Mouse (Mus musculus) cerebellum, adult 11 months (tissue): ENCODE results near the gene 1700023F06Rik.

ENCODE experiments used
- DNase-seq: peaks from one replicate; pipeline ENCODE4 v3.0.0; 2022

1700023F06Rik gene

GRCm38 (mm10) chr11:103208458-103208857 lies at the start of gene 1700023F06Rik:
TSS of gene 1700023F06Rik (minus strand) at chr11:103208558.
- DNase-seq: no peak

GRCm38 (mm10) chr11:103257938-103258481 lies 49.7 kb upstream of the 1700023F06Rik start:
- DNase-seq: no peak

- no peak for DNase-seq
Measured at GRCm38 (mm10) chr11:103253605-103254004, 45.2 kb upstream of the 1700023F06Rik start.

GRCm38 (mm10) chr11:103252380-103252779 lies 44.0 kb upstream of the 1700023F06Rik start:
- DNase-seq: no peak

GRCm38 (mm10) chr11:103250324-103250723 lies 42.0 kb upstream of the 1700023F06Rik start:
- DNase-seq: no peak

GRCm38 (mm10) chr11:103249509-103249908 lies 41.2 kb upstream of the 1700023F06Rik start:
- DNase-seq: no peak

- no peak for DNase-seq
Measured at GRCm38 (mm10) chr11:103248837-103249236, 40.5 kb upstream of the 1700023F06Rik start.

GRCm38 (mm10) chr11:103247504-103248177 lies 39.3 kb upstream of the 1700023F06Rik start:
- DNase-seq: peak; percentile 49

- DNase-seq: no peak
Measured at GRCm38 (mm10) chr11:103246731-103247290, 38.5 kb upstream of the 1700023F06Rik start.

- DNase-seq: no peak
Measured at GRCm38 (mm10) chr11:103246081-103246730, 37.8 kb upstream of the 1700023F06Rik start.

GRCm38 (mm10) chr11:103244856-103245255 lies 36.5 kb upstream of the 1700023F06Rik start:
- peak; percentile 46 for DNase-seq

- no peak for DNase-seq
Measured at GRCm38 (mm10) chr11:103240740-103241139, 32.4 kb upstream of the 1700023F06Rik start.

GRCm38 (mm10) chr11:103237757-103238156 lies 29.4 kb upstream of the 1700023F06Rik start:
- no peak for DNase-seq

GRCm38 (mm10) chr11:103236903-103237302 lies 28.5 kb upstream of the 1700023F06Rik start:
- DNase-seq: no peak

GRCm38 (mm10) chr11:103236431-103236830 lies 28.1 kb upstream of the 1700023F06Rik start:
- no peak for DNase-seq

GRCm38 (mm10) chr11:103235702-103236101 lies 27.3 kb upstream of the 1700023F06Rik start:
- no peak for DNase-seq

- no peak for DNase-seq
Measured at GRCm38 (mm10) chr11:103234447-103234846, 26.1 kb upstream of the 1700023F06Rik start.

GRCm38 (mm10) chr11:103232966-103233365 lies 24.6 kb upstream of the 1700023F06Rik start:
- DNase-seq: peak; percentile 75

- DNase-seq: no peak
Measured at GRCm38 (mm10) chr11:103231367-103231766, 23.0 kb upstream of the 1700023F06Rik start.

GRCm38 (mm10) chr11:103230626-103231025 lies 22.3 kb upstream of the 1700023F06Rik start:
- DNase-seq: no peak

GRCm38 (mm10) chr11:103229608-103230007 lies 21.2 kb upstream of the 1700023F06Rik start:
- no peak for DNase-seq

- no peak for DNase-seq
Measured at GRCm38 (mm10) chr11:103223951-103224456, 15.6 kb upstream of the 1700023F06Rik start.

- DNase-seq: no peak
Measured at GRCm38 (mm10) chr11:103223444-103223843, 15.1 kb upstream of the 1700023F06Rik start.
